Mouse (Mus musculus): ENCODE data around the gene Tmem132c. TPM values are rescaled to one million over a fixed set of nuclear protein-coding genes. Genes with fewer than 3 reads are reported as not detected.

The Tmem132c gene
- polyA plus RNA-seq, 1 experiment from 2014 or later, result 0.39 TPM

GRCm38 (mm10) chr5:127567165-127567741 is 325.6 kb downstream of the Tmem132c start:
- Histone ChIP-seq H3K4me3 (ENCODE audit: low read length) (no peak overlapping the region), H3K4me1 (ENCODE audit: control insufficient read depth, insufficient read depth, low read length) (no peaks in the 10 kb centered on the region), H3K9ac (ENCODE audit: low read depth, low read length) (no peak overlapping the region), H3K4me2 (ENCODE audit: low read depth, low read length) (no peak overlapping the region), H3K27me3 (replicated peaks; ENCODE audit: control insufficient read depth, insufficient read depth, low read length) (no peaks in the 10 kb centered on the region), H3K27ac (ENCODE audit: low read length) (no peak overlapping the region), H3K36me3 (ENCODE audit: control insufficient read depth, insufficient read depth, low read length) (no peaks in the 10 kb centered on the region), H3K9me3 (ENCODE audit: control insufficient read depth, low read length) (no peaks in the 10 kb centered on the region)
- no peak for ATAC-seq
- 87% methylated on average over 6 of the region's 6 CpGs for WGBS

DNA sequence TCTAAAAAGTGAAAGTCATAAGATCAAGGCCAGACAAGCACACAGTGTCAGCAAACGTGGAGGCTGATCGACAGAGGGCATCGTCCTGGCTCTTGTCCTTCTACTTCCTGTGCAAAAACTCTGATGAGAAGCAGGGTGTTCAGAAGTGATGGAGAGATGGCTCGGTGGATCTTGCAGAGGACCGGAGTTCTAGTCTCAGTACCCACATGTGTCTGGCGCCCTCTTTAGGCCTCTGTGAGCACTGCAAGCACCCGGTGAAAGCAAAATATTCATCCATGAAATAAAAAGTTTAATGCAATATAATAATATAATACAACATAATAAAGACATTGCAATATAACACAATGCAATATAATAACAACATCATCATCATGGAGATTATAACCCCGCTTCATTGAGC is 335.8 kb downstream of the Tmem132c start:
- H3K27ac ChIP-seq (ENCODE audit: low read length), result no peak overlapping the region
- no peaks in the 10 kb centered on the region for H3K4me1 ChIP-seq (ENCODE audit: control insufficient read depth, insufficient read depth, low read length)
- H3K27me3 ChIP-seq (replicated peaks; ENCODE audit: control insufficient read depth, insufficient read depth, low read length), result no peaks in the 10 kb centered on the region
- no peak overlapping the region for H3K4me2 ChIP-seq (ENCODE audit: low read depth, low read length)
- H3K36me3 ChIP-seq (ENCODE audit: control insufficient read depth, insufficient read depth, low read length), result no peaks in the 10 kb centered on the region
- 52% methylated on average over 8 of the region's 8 CpGs for WGBS
- H3K4me3 ChIP-seq (ENCODE audit: low read length), result no peak overlapping the region
- H3K9ac ChIP-seq (ENCODE audit: low read depth, low read length), result no peak overlapping the region
- H3K9me3 ChIP-seq (ENCODE audit: control insufficient read depth, low read length), result no peaks in the 10 kb centered on the region
- no peak for ATAC-seq

DNA sequence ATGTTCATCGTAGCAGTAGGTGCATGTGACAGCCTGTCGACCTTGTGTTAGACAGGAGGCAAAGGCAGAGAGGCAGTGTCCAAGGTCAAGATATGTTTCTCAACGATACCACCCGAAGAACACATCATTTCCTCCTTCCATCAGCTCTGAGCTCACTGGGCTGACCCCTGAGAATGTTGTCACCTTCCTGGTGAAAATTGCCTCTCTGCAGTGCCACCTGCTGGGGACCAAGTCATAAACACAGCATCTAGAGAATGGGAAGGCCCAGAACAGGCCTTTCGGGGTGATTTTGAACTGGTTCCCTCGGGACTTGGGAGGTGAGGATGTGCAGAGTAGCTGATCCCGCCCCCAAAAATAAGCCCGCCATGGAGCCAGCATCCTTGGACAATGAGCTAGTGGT is 342.1 kb downstream of the Tmem132c start:
- Histone ChIP-seq H3K4me1 (ENCODE audit: control insufficient read depth, insufficient read depth, low read length) (no peaks in the 10 kb centered on the region), H3K4me2 (ENCODE audit: low read depth, low read length) (no peak overlapping the region), H3K9ac (ENCODE audit: low read depth, low read length) (no peak overlapping the region), H3K4me3 (ENCODE audit: low read length) (no peak overlapping the region), H3K27me3 (replicated peaks; ENCODE audit: control insufficient read depth, insufficient read depth, low read length) (no peaks in the 10 kb centered on the region), H3K27ac (ENCODE audit: low read length) (no peak overlapping the region), H3K9me3 (ENCODE audit: control insufficient read depth, low read length) (no peaks in the 10 kb centered on the region), H3K36me3 (ENCODE audit: control insufficient read depth, insufficient read depth, low read length) (no peaks in the 10 kb centered on the region)
- no peak for ATAC-seq
- WGBS, result 77% methylated on average over 8 of the region's 8 CpGs

DNA sequence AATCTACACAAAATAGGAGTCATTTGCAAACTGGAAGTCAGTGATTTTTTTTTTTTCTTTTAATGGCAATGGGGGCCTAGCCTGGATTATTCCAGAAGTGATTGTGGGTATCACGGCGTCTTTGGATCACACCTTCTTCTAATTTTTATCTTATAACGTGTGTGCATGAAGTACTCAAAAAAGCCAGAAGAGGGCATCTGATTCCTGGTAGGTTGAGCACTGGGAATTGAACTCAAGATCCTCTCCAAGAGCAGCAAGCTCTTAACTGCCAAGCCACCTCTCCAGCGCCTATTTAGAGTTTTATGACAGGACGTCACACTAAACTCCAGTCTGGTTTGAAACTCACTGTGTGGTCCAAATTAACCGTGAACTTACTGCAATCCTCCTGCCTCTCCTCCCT is 346.2 kb downstream of the Tmem132c start:
- no peaks in the 10 kb centered on the region for H3K9me3 ChIP-seq (ENCODE audit: control insufficient read depth, low read length)
- no peak overlapping the region for H3K4me3 ChIP-seq (ENCODE audit: low read length)
- no peak overlapping the region for H3K9ac ChIP-seq (ENCODE audit: low read depth, low read length)
- no peak overlapping the region for H3K27ac ChIP-seq (ENCODE audit: low read length)
- H3K4me1 ChIP-seq (ENCODE audit: control insufficient read depth, insufficient read depth, low read length), result no peaks in the 10 kb centered on the region
- no peaks in the 10 kb centered on the region for H3K27me3 ChIP-seq (replicated peaks; ENCODE audit: control insufficient read depth, insufficient read depth, low read length)
- no peak for ATAC-seq
- 69% methylated on average over 6 of the region's 6 CpGs for WGBS
- no peaks in the 10 kb centered on the region for H3K36me3 ChIP-seq (ENCODE audit: control insufficient read depth, insufficient read depth, low read length)
- no peak overlapping the region for H3K4me2 ChIP-seq (ENCODE audit: low read depth, low read length)

DNA sequence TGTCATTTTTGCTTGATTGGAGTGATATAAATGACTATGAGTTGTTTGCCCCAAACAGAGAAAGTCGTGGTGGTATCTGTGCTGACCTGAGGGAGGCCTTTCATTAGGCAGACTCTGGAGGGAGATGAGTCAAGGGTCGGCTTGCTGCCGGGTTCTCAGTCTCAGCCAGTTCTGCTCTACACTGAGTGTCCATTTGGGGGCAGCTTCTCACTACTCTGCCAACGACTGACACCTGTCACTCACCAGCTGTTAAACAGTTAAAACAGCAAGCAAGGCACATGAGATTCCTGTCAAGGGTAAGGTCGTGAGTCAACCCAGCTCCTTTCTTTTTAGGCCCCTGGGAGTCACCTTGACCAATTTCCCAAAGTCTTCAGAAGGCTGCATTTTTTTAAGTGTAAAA is 350.8 kb downstream of the Tmem132c start:
- Histone ChIP-seq H3K36me3 (ENCODE audit: control insufficient read depth, insufficient read depth, low read length) (peaks cover 3% of the 10 kb centered on the region), H3K4me3 (ENCODE audit: low read length) (no peak overlapping the region), H3K27me3 (replicated peaks; ENCODE audit: control insufficient read depth, insufficient read depth, low read length) (no peaks in the 10 kb centered on the region), H3K9ac (ENCODE audit: low read depth, low read length) (no peak overlapping the region), H3K9me3 (ENCODE audit: control insufficient read depth, low read length) (no peaks in the 10 kb centered on the region), H3K4me1 (ENCODE audit: control insufficient read depth, insufficient read depth, low read length) (no peaks in the 10 kb centered on the region), H3K4me2 (ENCODE audit: low read depth, low read length) (no peak overlapping the region), H3K27ac (ENCODE audit: low read length) (no peak overlapping the region)
- 66% methylated on average over 5 of the region's 5 CpGs for WGBS
- ATAC-seq, result no peak

DNA sequence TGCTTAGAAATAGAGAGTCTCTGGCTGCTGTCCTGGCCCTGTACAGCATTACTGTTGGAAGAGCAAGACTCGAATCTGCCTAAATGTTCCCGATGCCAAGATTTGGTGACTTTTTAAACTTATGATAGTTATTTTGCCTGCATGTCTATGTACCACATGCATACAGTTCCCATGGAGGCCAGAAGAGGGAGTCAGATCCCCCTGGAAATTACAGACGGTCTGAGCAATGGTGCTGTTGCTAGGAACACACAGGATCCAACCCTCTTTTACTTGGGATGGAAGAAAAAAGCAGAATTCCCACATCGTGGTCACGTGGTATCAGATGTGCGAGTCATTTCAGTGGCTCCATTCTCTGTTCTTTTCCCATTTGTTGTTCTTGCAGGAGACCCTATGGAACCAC is 351.2 kb downstream of the Tmem132c start:
- H3K9ac ChIP-seq (ENCODE audit: low read depth, low read length), result no peak overlapping the region
- no peak for ATAC-seq
- no peak overlapping the region for H3K4me3 ChIP-seq (ENCODE audit: low read length)
- H3K9me3 ChIP-seq (ENCODE audit: control insufficient read depth, low read length), result no peaks in the 10 kb centered on the region
- H3K4me2 ChIP-seq (ENCODE audit: low read depth, low read length), result no peak overlapping the region
- H3K4me1 ChIP-seq (ENCODE audit: control insufficient read depth, insufficient read depth, low read length), result no peaks in the 10 kb centered on the region
- 77% methylated on average over 6 of the region's 6 CpGs for WGBS
- H3K27ac ChIP-seq (ENCODE audit: low read length), result no peak overlapping the region
- peaks cover 3% of the 10 kb centered on the region for H3K36me3 ChIP-seq (ENCODE audit: control insufficient read depth, insufficient read depth, low read length)
- no peaks in the 10 kb centered on the region for H3K27me3 ChIP-seq (replicated peaks; ENCODE audit: control insufficient read depth, insufficient read depth, low read length)

DNA sequence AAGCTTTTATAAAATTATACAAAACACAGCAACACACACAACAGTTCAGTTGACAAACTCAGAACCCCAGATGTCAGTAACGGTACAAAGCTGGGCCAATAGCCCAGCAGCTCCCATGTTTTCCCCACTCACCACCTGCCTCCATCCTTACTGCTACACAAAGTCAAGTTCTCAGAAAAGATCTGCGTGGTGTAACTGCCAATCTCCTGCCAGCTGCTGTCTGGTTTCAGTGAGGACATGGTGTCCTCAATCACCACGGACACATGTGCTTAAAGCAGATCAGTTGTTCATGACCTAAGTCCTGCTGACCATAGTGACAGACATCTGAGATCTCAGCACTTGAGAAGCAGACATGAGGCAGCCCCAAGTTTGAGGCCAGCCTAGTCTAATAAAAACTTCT is 354.1 kb downstream of the Tmem132c start:
- no peak for ATAC-seq
- Histone ChIP-seq H3K27ac (ENCODE audit: low read length) (no peak overlapping the region), H3K27me3 (replicated peaks; ENCODE audit: control insufficient read depth, insufficient read depth, low read length) (no peaks in the 10 kb centered on the region), H3K4me3 (ENCODE audit: low read length) (no peak overlapping the region), H3K4me2 (ENCODE audit: low read depth, low read length) (no peak overlapping the region), H3K4me1 (ENCODE audit: control insufficient read depth, insufficient read depth, low read length) (no peaks in the 10 kb centered on the region), H3K9me3 (ENCODE audit: control insufficient read depth, low read length) (no peaks in the 10 kb centered on the region), H3K36me3 (ENCODE audit: control insufficient read depth, insufficient read depth, low read length) (peaks cover 7% of the 10 kb centered on the region), H3K9ac (ENCODE audit: low read depth, low read length) (no peak overlapping the region)
- 94% methylated on average over 3 of the region's 3 CpGs for WGBS

GRCm38 (mm10) chr5:127596862-127597261 is 355.3 kb downstream of the Tmem132c start:
- Histone ChIP-seq H3K4me2 (ENCODE audit: low read depth, low read length) (no peak overlapping the region), H3K27ac (ENCODE audit: low read length) (no peak overlapping the region), H3K4me3 (ENCODE audit: low read length) (no peak overlapping the region), H3K27me3 (replicated peaks; ENCODE audit: control insufficient read depth, insufficient read depth, low read length) (no peaks in the 10 kb centered on the region), H3K9me3 (ENCODE audit: control insufficient read depth, low read length) (no peaks in the 10 kb centered on the region), H3K9ac (ENCODE audit: low read depth, low read length) (no peak overlapping the region), H3K4me1 (ENCODE audit: control insufficient read depth, insufficient read depth, low read length) (no peaks in the 10 kb centered on the region), H3K36me3 (ENCODE audit: control insufficient read depth, insufficient read depth, low read length) (peaks cover 7% of the 10 kb centered on the region)
- 85% methylated on average over 7 of the region's 7 CpGs for WGBS
- ATAC-seq, result no peak

DNA sequence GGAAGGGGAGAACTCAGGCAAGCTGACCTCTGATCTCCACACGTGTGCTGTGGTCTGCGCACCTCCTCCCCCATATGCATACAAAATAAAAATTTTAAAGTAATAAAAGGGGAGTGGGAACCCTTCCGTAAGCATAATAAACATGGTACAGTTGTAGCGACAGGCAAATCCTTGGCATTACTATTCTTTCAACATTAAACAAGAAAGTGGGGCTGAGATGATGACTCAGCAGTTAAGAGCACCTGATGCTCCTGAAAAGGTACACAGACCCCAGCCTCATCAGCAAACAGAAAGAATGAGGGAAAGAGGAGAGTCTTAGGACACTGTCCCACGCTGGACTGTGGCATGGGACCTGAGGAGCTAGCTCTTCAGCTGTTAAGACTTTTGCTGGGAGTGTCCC is 361.4 kb downstream of the Tmem132c start:
- no peaks in the 10 kb centered on the region for H3K9me3 ChIP-seq (ENCODE audit: control insufficient read depth, low read length)
- 91% methylated on average over 5 of the region's 5 CpGs for WGBS
- no peak overlapping the region for H3K9ac ChIP-seq (ENCODE audit: low read depth, low read length)
- H3K4me3 ChIP-seq (ENCODE audit: low read length), result no peak overlapping the region
- H3K4me1 ChIP-seq (ENCODE audit: control insufficient read depth, insufficient read depth, low read length), result no peaks in the 10 kb centered on the region
- peaks cover 22% of the 10 kb centered on the region for H3K36me3 ChIP-seq (ENCODE audit: control insufficient read depth, insufficient read depth, low read length)
- no peaks in the 10 kb centered on the region for H3K27me3 ChIP-seq (replicated peaks; ENCODE audit: control insufficient read depth, insufficient read depth, low read length)
- no peak overlapping the region for H3K4me2 ChIP-seq (ENCODE audit: low read depth, low read length)
- H3K27ac ChIP-seq (ENCODE audit: low read length), result no peak overlapping the region
- ATAC-seq, result no peak

GRCm38 (mm10) chr5:127607507-127607906 is 365.9 kb downstream of the Tmem132c start:
- Histone ChIP-seq H3K4me1 (ENCODE audit: control insufficient read depth, insufficient read depth, low read length) (peaks cover 15% of the 10 kb centered on the region), H3K9ac (ENCODE audit: low read depth, low read length) (no peak overlapping the region), H3K4me2 (ENCODE audit: low read depth, low read length) (no peak overlapping the region), H3K36me3 (ENCODE audit: control insufficient read depth, insufficient read depth, low read length) (peaks cover 18% of the 10 kb centered on the region), H3K9me3 (ENCODE audit: control insufficient read depth, low read length) (no peaks in the 10 kb centered on the region), H3K27me3 (replicated peaks; ENCODE audit: control insufficient read depth, insufficient read depth, low read length) (no peaks in the 10 kb centered on the region), H3K27ac (ENCODE audit: low read length) (no peak overlapping the region), H3K4me3 (ENCODE audit: low read length) (no peak overlapping the region)
- no peak for ATAC-seq
- 87% methylated on average over 2 of the region's 2 CpGs for WGBS

Data from intestine, embryonic 16.5 days (tissue).